In genomic region chr5:147188571-147188975, GRCm38 (mm10) we compare ENCODE assay signal across 9 mouse cellular contexts. TPM values are rescaled to one million over a fixed set of nuclear protein-coding genes. Genes with fewer than 3 reads are reported as not detected.
DNase-seq lines count a peak whose midpoint lies in the region; ATAC-seq and TF ChIP-seq lines count a peak whose summit lies in the region.
"Had no signal": no experiment of that assay in that cellular context is flagged by ENCODE, and none has a peak within 500 bp of the region (broad histone marks: within the 10 kb centered on the region; RNA-seq: fewer than 3 reads in every experiment).

Gsx1 (plus strand) TSS chr5:147188696.

- H3K4me1 ChIP-seq in bone marrow macrophage, adult 2 months (ENCODE audit: control insufficient read depth, insufficient read depth, low read length), result peaks cover 3% of the 10 kb centered on the region
- H3K4me1 ChIP-seq in forebrain, embryonic 10.5 days, result peaks cover 49% of the 10 kb centered on the region
- H3K4me1 ChIP-seq in lung, postnatal 0 days (ENCODE audit: insufficient read depth, low read depth, low read length), result peaks cover 15% of the 10 kb centered on the region; the same call in 1 of the 2 replicates

- no peak for TF ChIP-seq EP300 in lung, postnatal 0 days (IDR thresholded peaks at IDR 0.05)

- H3K36me3 ChIP-seq in forebrain, embryonic 10.5 days (replicated peaks), result no peaks in the 10 kb centered on the region
- no peaks in the 10 kb centered on the region for H3K36me3 ChIP-seq in lung, postnatal 0 days (ENCODE audit: insufficient read depth, low read length)

- peak within 1 kb of the TSS; percentile 60 for H3K4me3 ChIP-seq in bone marrow macrophage, adult 2 months (ENCODE audit: insufficient read depth, low read length)
- H3K4me3 ChIP-seq in forebrain, embryonic 10.5 days, result peak within 1 kb of the TSS; percentile 48
- peak within 1 kb of the TSS; percentile 33 for H3K4me3 ChIP-seq in lung, postnatal 0 days (ENCODE audit: low read depth, low read length)

- POLR2A ChIA-PET in Patski (lab: Charles Lee), result no interaction called here

- peak; percentile 65 for ATAC-seq in Patski
- peak; percentile 56 to 62 for ATAC-seq in hematopoietic stem cell, adult 5-6 weeks (replicated peaks in 1 of 2; ENCODE audit: insufficient read depth in 1 of 2, low FRiP score in 2 of 2, low TSS enrichment in 1 of 2, low read depth in 1 of 2, poor library complexity in 2 of 2, severe bottlenecking in 2 of 2)
- peak; percentile 84 for ATAC-seq in lung, postnatal 0 days
- no peak for ATAC-seq in erythroblast, adult 5-6 weeks (replicated peaks; ENCODE audit: low FRiP score, poor library complexity, severe bottlenecking)

- under 1% methylated on average over 37 of the region's 37 CpGs for WGBS in forebrain, embryonic 10.5 days
- WGBS in lung, postnatal 0 days, result 4% methylated on average over 32 of the region's 37 CpGs

- peaks cover 2% of the 10 kb centered on the region for H3K9me3 ChIP-seq in forebrain, embryonic 10.5 days
- H3K9me3 ChIP-seq in lung, postnatal 0 days (ENCODE audit: low read length), result no peaks in the 10 kb centered on the region

- no peak within 1 kb of the TSS for H3K9ac ChIP-seq in lung, postnatal 0 days (replicated peaks; ENCODE audit: low read depth)

- peak; percentile 13 for DNase-seq in Patski (ENCODE audit: low read depth, low spot score)
- peak; percentile 76 for DNase-seq in forebrain, embryonic 10.5 days (ENCODE audit: extremely low spot score, low spot score)
- DNase-seq in layer of hippocampus, adult 8-10 months (ENCODE audit: low spot score in 2 of 2), result peak; percentile 13 to 38
- DNase-seq in lung, postnatal 0 days (ENCODE audit: low spot score), result peak; percentile 73
- peak; percentile 39 for DNase-seq in ovary, postnatal 10 days (ENCODE audit: low spot score)

- CTCF ChIA-PET in Patski (lab: Charles Lee), result no interaction called here

- TF ChIP-seq CTCF in Patski (IDR thresholded peaks at IDR 0.05), result no peak
- no peak for TF ChIP-seq CTCF in bone marrow macrophage, adult 2 months (IDR thresholded peaks at IDR 0.05; ENCODE audit: low read depth, low read length)
- no peak for TF ChIP-seq CTCF in lung, postnatal 0 days (IDR thresholded peaks at IDR 0.05)

- no peak for TF ChIP-seq POLR2A in bone marrow macrophage, adult 2 months (IDR thresholded peaks at IDR 0.05; ENCODE audit: borderline replicate concordance, low read depth, low read length)

- no peak within 1 kb of the TSS for H3K27ac ChIP-seq in bone marrow macrophage, adult 2 months (ENCODE audit: insufficient read depth, low read depth, low read length)
- peak within 1 kb of the TSS; percentile 30; the same call in 1 of the 2 replicates for H3K27ac ChIP-seq in forebrain, embryonic 10.5 days
- H3K27ac ChIP-seq in lung, postnatal 0 days (ENCODE audit: low read length), result no peak within 1 kb of the TSS

- H3K27me3 ChIP-seq in Patski, result peaks cover 59% of the 10 kb centered on the region
- peaks cover 100% of the 10 kb centered on the region for H3K27me3 ChIP-seq in forebrain, embryonic 10.5 days (ENCODE audit: poor library complexity, severe bottlenecking)
- peaks cover 74% of the 10 kb centered on the region for H3K27me3 ChIP-seq in lung, postnatal 0 days (replicated peaks; ENCODE audit: insufficient read depth, low read length)

- in situ Hi-C loops in Patski (cut with MboI; ENCODE audit: low pct_unique_long_range_greater_than_20kb), result no loop called here

- peak within 1 kb of the TSS; percentile 44 for H3K4me2 ChIP-seq in lung, postnatal 0 days (replicated peaks; ENCODE audit: low read depth, low read length)

RNA-seq across cellular contexts. Expression of gene Gsx1, which starts in this region (rescaled TPM):
- not detected for polyA plus RNA-seq in Patski (2021)
- not detected in 2 replicates for polyA plus RNA-seq in bone marrow macrophage, adult 2 months (2012; ENCODE audit: insufficient read depth, insufficient read length, missing spikeins)
- polyA plus RNA-seq in forebrain, embryonic 10.5 days (2016; fragmentation: Nextera tagmentation; extraction: Ambion mirVana), result 2.4 and 3.0 TPM in 2 replicates
- total RNA-seq in hematopoietic stem cell, adult 5-6 weeks (2017), result not detected in 2 replicates
- under 1 TPM; 0.26 to 0.58 (median 0.37) TPM for total RNA-seq in layer of hippocampus, adult 8-10 months (2022)
- not detected in 2 replicates for polyA plus RNA-seq in lung, postnatal 0 days (2015; fragmentation: Nextera tagmentation; extraction: Ambion mirVana)
- total RNA-seq in erythroblast, adult 5-6 weeks (2015; ENCODE audit: low replicate concordance), result not detected in 2 replicates
- total RNA-seq in erythroblast, adult 5-6 weeks (2017; ENCODE audit: low replicate concordance), result not detected in 2 replicates
- total RNA-seq: gastrocnemius, postnatal 4 days had no signal

Comparison
In these comparisons a context has a peak if more than half of its experiments do, and no peak if none do; other contexts are left out.
1. Peak in DNase-seq and ATAC-seq in Patski; RNA of the gene not detected or under 1 TPM.
2. Peak in ATAC-seq in hematopoietic stem cell, adult 5-6 weeks; RNA of the gene not detected or under 1 TPM.
3. Peak in DNase-seq in layer of hippocampus, adult 8-10 months; RNA of the gene not detected or under 1 TPM.
4. Peak in DNase-seq, ATAC-seq, H3K4me3 ChIP-seq and H3K4me2 ChIP-seq in lung, postnatal 0 days; RNA of the gene not detected or under 1 TPM.
5. DNase-seq: peak in every context shown above with its lines; median percentile 76 in forebrain, embryonic 10.5 days; 73 in lung, postnatal 0 days; 39 in ovary, postnatal 10 days; 26 in layer of hippocampus, adult 8-10 months; 13 in Patski.